Mouse (Mus musculus) forebrain, embryonic 11.5 days (tissue): ENCODE results near the gene Mpzl2. TPM values are rescaled to one million over a fixed set of nuclear protein-coding genes. Genes with fewer than 3 reads are reported as not detected.

Experiments
- ATAC-seq: fragments of 200-750 bp; cut with Nextera tagmentation; replicated peaks from 2 replicates; pipeline ENCODE4 v1.8.0; 2017; ENCODE audit warnings: moderate TSS enrichment; ENCODE audit not compliant: low FRiP score
- DNase-seq: peaks from one replicate; pipeline ENCODE4 v3.0.0-alpha.2; 2017; ENCODE audit warnings: low spot score
- H3K27ac ChIP-seq: fragments of 300-500 bp; sonication (generic); 2 replicates; pipeline ENCODE4 v1.5.1; 2014; ENCODE audit warnings: low read depth, low read length
- H3K27me3 ChIP-seq: fragments of 300-500 bp; sonication (generic); 2 replicates; pipeline ENCODE4 v1.6.1; 2014; ENCODE audit warnings: mild to moderate bottlenecking, low read length, mixed read lengths; ENCODE audit not compliant: control insufficient read depth, insufficient read depth
- H3K36me3 ChIP-seq: fragments of 300-500 bp; sonication (generic); 2 replicates; pipeline ENCODE4 v1.6.1; 2014; ENCODE audit warnings: mild to moderate bottlenecking, low read length, moderate library complexity, mixed read lengths; ENCODE audit not compliant: control insufficient read depth, insufficient read depth
- H3K4me1 ChIP-seq: fragments of 300-500 bp; sonication (generic); replicated peaks from 2 replicates; pipeline ENCODE4 v1.6.1; 2014; ENCODE audit warnings: low read length, mixed read lengths; ENCODE audit not compliant: control insufficient read depth, insufficient read depth
- H3K4me2 ChIP-seq: fragments of 300-500 bp; sonication (generic); 2 replicates; pipeline ENCODE4 v1.6.1; 2014; ENCODE audit warnings: low read depth, mild to moderate bottlenecking, low read length, moderate library complexity, mixed read lengths; ENCODE audit not compliant: severe bottlenecking
- H3K4me3 ChIP-seq: fragments of 300-500 bp; sonication (generic); 2 replicates; pipeline ENCODE4 v1.5.1; 2014; ENCODE audit warnings: low read depth, low read length
- H3K9ac ChIP-seq: fragments of 300-500 bp; sonication (generic); 2 replicates; pipeline ENCODE4 v1.6.1; 2014; ENCODE audit warnings: low read length
- H3K9me3 ChIP-seq: fragments of 300-500 bp; sonication (generic); 2 replicates; pipeline ENCODE4 v1.6.1; 2016; ENCODE audit warnings: low read length, mixed read lengths; ENCODE audit not compliant: control insufficient read depth
- whole genome bisulfite sequencing: fragments of 180-500 bp; shearing (Covaris S2); extraction: QIAGEN DNeasy Blood & Tissue Kit; methylation state at CpG from one replicate; pipeline ENCODE4 v1.1.7; 2014; 5-methylcytosine and 5-hydroxymethylcytosine counted together
- polyA plus RNA-seq: library from polyadenylated mRNA; unstranded; fragments of >200 nt; fragmentation: Nextera tagmentation; extraction: Ambion mirVana; gene quantifications from 2 replicates; pipeline ENCODE4 v1.2.1, GENCODE M21; 2014

Gene Mpzl2
- 1.8 and 2.5 TPM in 2 replicates for polyA plus RNA-seq

DNA sequence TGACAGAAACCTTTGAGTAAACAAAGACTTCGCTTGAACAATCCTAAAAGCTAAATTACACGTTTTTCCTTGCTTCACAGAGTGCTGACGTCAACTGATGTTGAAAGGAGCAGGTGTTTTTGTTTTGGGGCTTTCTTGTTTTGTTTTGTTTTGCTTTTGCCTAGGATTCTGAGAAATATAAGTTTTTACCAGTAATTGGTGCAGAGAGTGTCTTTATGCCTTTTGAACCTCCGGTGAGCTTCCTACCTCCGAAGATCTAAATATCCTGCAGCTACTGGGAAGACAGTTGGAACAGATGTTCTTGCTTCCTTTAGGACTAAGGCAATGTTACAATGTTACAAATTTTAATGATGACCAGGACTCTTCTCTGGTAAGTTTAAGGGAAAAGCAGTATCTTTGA is at the start of gene Mpzl2:
Mpzl2 (plus strand) TSS at position 301 of the 400 bp plus-strand sequence.
- Histone ChIP-seq H3K4me2 (no peak within 1 kb of the TSS), H3K9me3 (no peaks in the 10 kb centered on the region), H3K9ac (no peak within 1 kb of the TSS), H3K27ac (no peak within 1 kb of the TSS), H3K4me3 (no peak within 1 kb of the TSS), H3K36me3 (no peaks in the 10 kb centered on the region), H3K4me1 (no peaks in the 10 kb centered on the region), H3K27me3 (peaks cover 37% of the 10 kb centered on the region)
- DNase-seq (no peak), ATAC-seq (no peak)
- 72% methylated on average over 5 of the region's 5 CpGs for WGBS

DNA sequence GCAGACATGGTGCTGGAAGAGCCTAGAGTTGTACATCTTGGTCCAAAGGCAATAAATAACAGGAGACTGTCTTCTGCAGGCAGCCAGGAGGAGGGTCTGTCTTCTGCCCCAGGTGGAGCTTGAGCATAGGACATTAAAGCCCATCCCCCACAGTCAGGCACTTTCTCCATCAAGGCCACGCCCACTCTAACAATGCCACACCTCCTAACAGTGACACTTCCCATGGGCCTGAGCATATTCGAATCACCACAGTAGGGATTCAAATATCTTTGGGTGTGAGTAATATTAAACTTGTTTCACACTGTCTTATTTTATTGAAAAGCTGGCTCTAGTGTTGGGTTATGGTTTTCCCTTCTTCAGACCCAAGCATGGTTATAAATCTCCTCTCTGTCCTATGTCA is 47.8 kb upstream of the Mpzl2 start:
- Histone ChIP-seq H3K4me1 (no peaks in the 10 kb centered on the region), H3K4me2 (no peak overlapping the region), H3K4me3 (no peak overlapping the region), H3K36me3 (no peaks in the 10 kb centered on the region), H3K27me3 (no peaks in the 10 kb centered on the region), H3K9ac (no peak overlapping the region), H3K9me3 (no peaks in the 10 kb centered on the region), H3K27ac (no peak overlapping the region)
- ATAC-seq (no peak), DNase-seq (no peak)
- WGBS: 87% methylated on average over 2 of the region's 2 CpGs

DNA sequence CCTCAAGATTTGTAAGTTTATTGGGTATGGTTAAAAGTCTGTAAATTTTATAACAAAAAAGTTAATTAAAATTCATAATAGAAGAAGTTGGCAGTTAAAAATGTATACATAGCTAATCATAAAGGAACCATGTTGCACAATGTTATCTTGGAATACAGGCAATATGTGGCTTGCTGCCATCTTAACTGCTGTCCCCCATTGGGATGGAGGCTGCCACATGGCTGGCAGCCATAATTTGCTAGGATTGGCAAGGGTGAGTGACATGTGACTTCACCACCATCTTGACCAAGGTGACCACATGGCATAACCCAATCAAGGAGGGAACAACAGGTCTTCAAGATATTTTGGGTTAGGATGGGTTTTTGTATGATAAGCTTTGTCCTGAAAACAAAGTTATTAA is 47.3 kb upstream of the Mpzl2 start:
- ATAC-seq (no peak), DNase-seq (no peak)
- H3K36me3 ChIP-seq: no peaks in the 10 kb centered on the region
- H3K9me3 ChIP-seq: no peaks in the 10 kb centered on the region
- H3K9ac ChIP-seq: no peak overlapping the region
- no peaks in the 10 kb centered on the region for H3K27me3 ChIP-seq
- H3K4me3 ChIP-seq: no peak overlapping the region
- no peak overlapping the region for H3K4me2 ChIP-seq
- no peaks in the 10 kb centered on the region for H3K4me1 ChIP-seq
- H3K27ac ChIP-seq: no peak overlapping the region

DNA sequence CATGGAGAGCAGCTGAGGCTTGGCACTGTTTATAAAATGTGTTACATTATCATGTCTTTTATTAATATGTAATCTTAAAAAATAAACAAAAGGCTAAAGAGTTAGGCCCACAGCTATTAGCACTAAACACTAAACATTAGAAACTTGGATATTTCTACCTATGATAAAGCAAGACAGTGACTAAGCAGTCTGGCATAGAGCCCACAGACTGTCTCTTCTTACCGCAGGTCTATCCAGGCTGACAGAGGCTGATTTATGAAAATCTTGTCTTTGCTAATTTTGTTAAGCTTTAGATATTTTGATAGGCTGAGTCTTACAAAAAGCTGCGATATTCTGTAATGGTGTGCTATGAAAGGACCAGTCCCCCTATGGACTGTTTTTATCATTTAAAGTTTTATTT is 46.3 kb upstream of the Mpzl2 start:
- no peaks in the 10 kb centered on the region for H3K36me3 ChIP-seq
- no peaks in the 10 kb centered on the region for H3K4me1 ChIP-seq
- no peak overlapping the region for H3K27ac ChIP-seq
- WGBS: 93% methylated on average over 2 of the region's 2 CpGs
- no peak overlapping the region for H3K4me2 ChIP-seq
- DNase-seq: no peak
- H3K9ac ChIP-seq: no peak overlapping the region
- ATAC-seq: no peak
- no peak overlapping the region for H3K4me3 ChIP-seq
- no peaks in the 10 kb centered on the region for H3K9me3 ChIP-seq
- H3K27me3 ChIP-seq: no peaks in the 10 kb centered on the region

DNA sequence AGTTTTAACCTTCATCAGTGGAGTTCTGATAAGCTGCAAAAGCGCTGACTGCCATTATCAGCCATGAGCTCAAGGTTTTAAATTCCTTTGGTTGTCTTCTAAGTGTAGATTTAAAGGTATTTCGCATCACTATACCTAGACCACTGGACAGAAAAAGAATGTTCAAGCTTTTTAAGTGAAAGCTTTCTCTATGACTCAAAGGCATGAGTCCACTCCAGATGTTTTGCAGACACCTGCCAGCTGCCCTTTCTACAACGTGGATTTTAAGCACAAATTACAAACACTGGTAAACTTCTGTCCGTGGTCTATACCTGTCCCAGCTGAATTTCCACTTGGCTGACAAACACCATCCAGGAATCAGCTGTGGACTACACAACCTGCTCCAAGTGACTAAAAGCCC is 44.6 kb upstream of the Mpzl2 start:
- no peaks in the 10 kb centered on the region for H3K36me3 ChIP-seq
- WGBS: 80% methylated on average over 4 of the region's 4 CpGs
- H3K4me1 ChIP-seq: no peaks in the 10 kb centered on the region
- ATAC-seq (no peak), DNase-seq (no peak)
- H3K9me3 ChIP-seq: no peaks in the 10 kb centered on the region
- no peak overlapping the region for H3K4me3 ChIP-seq
- H3K27ac ChIP-seq: no peak overlapping the region
- H3K4me2 ChIP-seq: no peak overlapping the region
- no peak overlapping the region for H3K9ac ChIP-seq
- H3K27me3 ChIP-seq: no peaks in the 10 kb centered on the region

DNA sequence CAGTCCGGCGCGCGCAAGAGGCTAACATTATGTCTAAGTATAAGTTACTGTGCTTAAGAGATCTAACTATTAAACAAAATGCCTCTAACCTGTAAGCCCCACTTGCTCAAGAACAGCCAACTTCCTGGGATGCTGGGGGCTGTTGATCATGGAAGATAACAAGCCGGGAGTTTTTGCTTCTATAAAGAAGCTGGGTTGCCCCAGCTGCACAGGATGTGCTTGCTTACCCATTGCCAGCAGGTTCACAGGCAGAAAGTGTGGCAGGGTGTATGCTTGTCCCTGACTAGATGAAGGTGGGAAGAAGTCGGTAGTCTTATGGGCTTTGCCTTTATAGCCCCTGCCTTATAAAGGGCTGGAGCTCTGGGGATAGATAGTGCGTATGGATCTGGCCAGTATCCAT is 43.0 kb upstream of the Mpzl2 start:
- Histone ChIP-seq H3K4me3 (no peak overlapping the region), H3K9me3 (no peaks in the 10 kb centered on the region), H3K36me3 (no peaks in the 10 kb centered on the region), H3K9ac (no peak overlapping the region), H3K27me3 (no peaks in the 10 kb centered on the region), H3K4me2 (no peak overlapping the region), H3K4me1 (no peaks in the 10 kb centered on the region), H3K27ac (no peak overlapping the region)
- no peak for DNase-seq
- ATAC-seq: no peak
- 95% methylated on average over 7 of the region's 7 CpGs for WGBS

DNA sequence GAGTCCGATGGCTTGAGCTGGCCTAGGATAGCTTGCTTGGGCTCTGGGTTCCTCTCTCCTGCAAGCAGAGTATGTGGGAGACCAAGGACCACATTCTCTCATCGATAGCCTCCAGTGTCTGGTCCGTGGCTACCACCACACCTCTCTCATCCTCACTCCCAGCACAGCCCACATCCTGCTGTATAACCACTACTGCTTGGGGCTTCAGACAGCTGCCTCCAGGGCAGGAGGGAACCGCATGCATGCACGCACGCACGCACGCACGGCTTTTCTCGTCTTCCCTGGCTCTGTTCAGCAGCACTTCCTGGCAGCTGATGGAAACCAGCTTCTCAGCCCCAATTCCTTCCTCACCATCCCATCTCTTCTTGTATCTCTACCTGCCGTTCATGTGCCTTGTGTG is 41.5 kb upstream of the Mpzl2 start:
- ATAC-seq: no peak
- no peak overlapping the region for H3K4me3 ChIP-seq
- H3K27ac ChIP-seq: no peak overlapping the region
- H3K36me3 ChIP-seq: no peaks in the 10 kb centered on the region
- WGBS: 80% methylated on average over 11 of the region's 11 CpGs
- no peaks in the 10 kb centered on the region for H3K9me3 ChIP-seq
- no peak overlapping the region for H3K9ac ChIP-seq
- no peak for DNase-seq
- H3K4me2 ChIP-seq: no peak overlapping the region
- no peaks in the 10 kb centered on the region for H3K27me3 ChIP-seq
- no peaks in the 10 kb centered on the region for H3K4me1 ChIP-seq

DNA sequence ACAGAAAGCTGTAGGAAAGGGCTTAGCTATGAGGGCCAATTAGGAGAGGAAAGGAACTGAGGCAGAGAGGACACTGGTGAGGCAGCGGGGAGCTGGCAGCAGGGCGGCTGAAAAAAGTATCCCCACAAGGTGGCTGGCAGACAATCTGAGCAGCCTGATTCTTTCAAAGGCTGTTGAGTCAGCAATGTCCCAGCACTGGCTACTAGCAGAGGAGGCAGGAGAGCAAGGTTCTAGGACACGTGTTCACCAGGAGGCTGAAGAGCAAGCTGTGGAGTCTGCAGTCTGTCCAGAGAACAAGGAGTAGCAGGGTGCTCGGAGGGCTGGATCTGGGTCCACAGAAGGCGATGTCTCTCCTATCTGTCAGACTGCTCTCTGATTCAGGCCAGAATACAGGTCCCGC is 40.4 kb upstream of the Mpzl2 start:
- Histone ChIP-seq H3K9ac (no peak overlapping the region), H3K4me3 (no peak overlapping the region), H3K27ac (no peak overlapping the region), H3K36me3 (no peaks in the 10 kb centered on the region), H3K9me3 (no peaks in the 10 kb centered on the region), H3K27me3 (no peaks in the 10 kb centered on the region), H3K4me1 (no peaks in the 10 kb centered on the region), H3K4me2 (no peak overlapping the region)
- DNase-seq (no peak), ATAC-seq (no peak)
- WGBS: 59% methylated on average over 6 of the region's 6 CpGs

DNA sequence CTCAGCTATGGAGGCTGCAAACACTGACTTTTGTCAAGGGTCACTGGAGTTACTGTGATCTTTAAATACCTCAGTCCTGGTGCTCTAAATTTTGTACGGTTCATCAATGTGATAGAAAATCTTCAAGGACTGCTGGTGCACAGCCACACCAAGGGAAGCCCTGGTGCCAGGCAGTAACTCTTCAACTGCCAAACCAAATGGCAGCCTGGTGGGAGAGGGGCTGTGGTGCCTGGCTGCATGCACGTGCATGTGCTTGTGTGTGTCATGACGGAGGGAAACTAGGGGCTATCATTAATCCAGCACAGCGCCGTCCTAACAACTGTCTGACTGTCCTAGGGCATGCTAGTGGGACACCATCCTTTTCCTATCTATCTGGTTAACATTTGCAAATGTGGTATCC is 39.8 kb upstream of the Mpzl2 start:
- H3K27me3 ChIP-seq: no peaks in the 10 kb centered on the region
- no peak for ATAC-seq
- H3K4me2 ChIP-seq: no peak overlapping the region
- H3K4me1 ChIP-seq: no peaks in the 10 kb centered on the region
- 83% methylated on average over 5 of the region's 5 CpGs for WGBS
- no peaks in the 10 kb centered on the region for H3K9me3 ChIP-seq
- DNase-seq: no peak
- H3K9ac ChIP-seq: no peak overlapping the region
- no peaks in the 10 kb centered on the region for H3K36me3 ChIP-seq
- H3K4me3 ChIP-seq: no peak overlapping the region
- no peak overlapping the region for H3K27ac ChIP-seq
